Mouse (Mus musculus) cerebellum, adult 2 months (tissue): Measurements from ENCODE around the gene Pdx1. TPM values are rescaled to one million over a fixed set of nuclear protein-coding genes. Genes with fewer than 3 reads are reported as not detected.

Source experiments
- DNase-seq, 2 experiments: peaks; one replicate each; pipeline ENCODE4 v3.0.0; 2021
- H3K27ac ChIP-seq: fragments of 200-500 bp; 2 replicates; pipeline ENCODE4 v1.5.1; 2012; ENCODE audit warnings: low read length, control low read depth, inconsistent platforms; ENCODE audit not compliant: insufficient read depth
- H3K27me3 ChIP-seq: fragments of 200-500 bp; 2 replicates; pipeline ENCODE4 v1.6.1; 2012; ENCODE audit warnings: inconsistent platforms, mild to moderate bottlenecking, low read length, moderate library complexity; ENCODE audit not compliant: control insufficient read depth, insufficient read depth
- H3K4me1 ChIP-seq: fragments of 200-500 bp; 2 replicates; pipeline ENCODE4 v1.6.1; 2011; ENCODE audit warnings: low read length; ENCODE audit not compliant: control insufficient read depth, insufficient read depth
- H3K4me3 ChIP-seq: fragments of 200-500 bp; replicated peaks from 2 replicates; pipeline ENCODE3; 2011; ENCODE audit warnings: mild to moderate bottlenecking, low read depth, low read length, control low read depth; ENCODE audit not compliant: insufficient read depth
- CTCF ChIP-seq: fragments of 200-500 bp; IDR thresholded peaks from 2 replicates; pipeline ENCODE4 v1.5.1; 2011; ENCODE audit warnings: low read depth, mild to moderate bottlenecking, control low read depth, low read length, moderate library complexity, borderline replicate concordance; ENCODE audit not compliant: insufficient read depth
- POLR2A ChIP-seq: fragments of 200-500 bp; IDR thresholded peaks from 2 replicates; pipeline ENCODE4 v1.6.1; 2011; ENCODE audit warnings: low read length, control low read depth, borderline replicate concordance; ENCODE audit not compliant: insufficient read depth
- WGBS: fragments of 180-500 bp; shearing (Covaris S2); methylation state at CpG from one replicate; pipeline ENCODE4 v1.1.7; 2018; 5-methylcytosine and 5-hydroxymethylcytosine counted together
- polyA plus RNA-seq: library from polyadenylated mRNA; depleted of rRNA; stranded (reverse); fragments of >200 nt; gene quantifications from 2 replicates; pipeline ENCODE4 v1.2.3, GENCODE M21; 2012; rRNA removed

Gene Pdx1
- polyA plus RNA-seq, 1 experiment, result not detected

- no peak for TF ChIP-seq POLR2A
- TF ChIP-seq CTCF, result peak; percentile 65; the same call in 1 of the 2 replicates
- DNase-seq, result peak in 1 of 2 experiments; percentile 45
- no peaks in the 10 kb centered on the region; the same call in 1 of the 2 replicates for H3K27me3 ChIP-seq
- no peak overlapping the region for H3K4me3 ChIP-seq
- H3K27ac ChIP-seq, result no peak overlapping the region
- H3K4me1 ChIP-seq, result no peaks in the 10 kb centered on the region
Observed at GRCm38 (mm10) chr5:147319653-147320052, 49.9 kb downstream of the Pdx1 start.

DNA sequence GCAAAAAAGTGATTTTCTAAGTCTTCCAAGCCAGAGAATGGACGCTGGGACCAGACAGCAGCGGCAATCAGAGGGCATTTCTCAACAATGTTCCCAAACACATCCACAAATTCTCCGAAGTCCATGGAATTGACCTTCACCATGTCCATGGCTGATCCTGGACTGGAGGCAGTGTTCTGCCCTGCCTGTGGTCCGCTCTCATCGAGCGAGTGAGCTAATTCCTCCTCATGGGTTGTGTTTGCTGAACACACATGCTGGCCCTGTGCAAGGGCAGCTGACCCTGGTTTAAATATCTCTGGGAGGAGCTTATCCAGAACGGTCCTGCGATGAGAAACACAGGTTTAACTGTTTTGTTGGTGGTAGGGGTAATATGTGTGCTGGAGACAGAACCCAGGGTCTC lies 52.4 kb downstream of the Pdx1 start, which contains the start of gene Urad:
Urad (minus strand) TSS at position 258 of the 400 bp plus-strand sequence.
- Histone ChIP-seq H3K27ac (no peak within 1 kb of the TSS), H3K4me3 (no peak within 1 kb of the TSS), H3K27me3 (no peaks in the 10 kb centered on the region), H3K4me1 (no peaks in the 10 kb centered on the region)
- WGBS, result 63% methylated on average over 8 of the region's 8 CpGs
- no peak for DNase-seq
- no peak for TF ChIP-seq POLR2A
- TF ChIP-seq CTCF, result no peak

DNA sequence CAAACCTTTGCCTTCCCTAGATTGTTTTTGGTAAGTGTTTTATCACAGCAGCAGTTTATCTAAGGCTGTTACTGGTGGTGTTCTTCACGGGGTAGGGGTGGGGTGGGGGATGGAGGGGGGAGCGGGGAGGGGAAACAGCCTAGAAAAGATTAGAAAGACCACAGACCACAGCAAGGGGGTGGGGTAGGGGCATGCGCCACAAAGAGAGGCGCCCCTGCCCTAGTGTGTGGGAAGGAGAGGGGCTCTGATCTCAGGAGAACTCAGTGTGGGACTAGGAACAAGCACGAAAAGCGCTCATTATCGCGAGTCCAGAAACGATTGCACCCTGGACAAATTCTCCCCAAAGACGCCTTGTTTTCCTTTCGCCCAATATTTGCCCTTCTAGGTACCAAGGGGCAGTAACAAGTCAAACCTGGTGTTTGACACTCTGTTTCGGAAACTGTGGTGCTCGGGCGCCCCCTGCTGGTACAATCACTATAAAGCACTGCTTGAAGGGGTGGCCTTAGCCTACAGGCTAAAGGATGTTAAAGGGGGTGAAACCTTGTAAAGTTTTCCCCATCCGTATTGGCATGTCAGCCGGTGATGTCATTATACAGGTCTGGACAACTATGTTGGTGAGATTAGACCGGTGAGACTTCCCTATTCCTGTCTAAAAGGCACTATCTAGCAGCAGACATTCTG lies 53.6 kb downstream of the Pdx1 start:
- H3K4me3 ChIP-seq, result no peak overlapping the region
- peak; percentile 36 to 64 for DNase-seq
- 22% methylated on average over 17 of the region's 17 CpGs for WGBS
- no peaks in the 10 kb centered on the region for H3K4me1 ChIP-seq
- no peak overlapping the region for H3K27ac ChIP-seq
- TF ChIP-seq POLR2A (no peak), CTCF (peak; percentile 75)
- no peaks in the 10 kb centered on the region for H3K27me3 ChIP-seq

Other genes starting within 250 kb of the Pdx1 start
- 15.9 and 16.8 TPM in 2 replicates for gene Lnx2, start 193.4 kb upstream of the Pdx1 start, polyA plus RNA-seq
- gene Polr1d, start 192.9 kb upstream of the Pdx1 start, polyA plus RNA-seq, result 85.0 and 89.2 TPM in 2 replicates
- 0.48 and 0.51 TPM in 2 replicates for gene Gsx1, start 81.3 kb upstream of the Pdx1 start, polyA plus RNA-seq
- not detected in 2 replicates for gene Cdx2, start 37.3 kb downstream of the Pdx1 start, polyA plus RNA-seq
- gene Urad, start 52.5 kb downstream of the Pdx1 start, polyA plus RNA-seq, result not detected in 2 replicates
- 24.8 and 25.3 TPM in 2 replicates for gene Flt3, start 130.5 kb downstream of the Pdx1 start, polyA plus RNA-seq
- 97.4 and 105 TPM in 2 replicates for gene Pan3, start 160.2 kb downstream of the Pdx1 start, polyA plus RNA-seq